Mouse (Mus musculus): Measurements from ENCODE around the gene Bank1. TPM values are rescaled to one million over a fixed set of nuclear protein-coding genes. Genes with fewer than 3 reads are reported as not detected.

The Bank1 gene
- polyA plus RNA-seq, 1 experiment from 2014 or later, result 0.33 TPM

GRCm38 (mm10) chr3:136007846-136008245 is 318.0 kb downstream of the Bank1 start:
- H3K4me1 ChIP-seq, result peaks cover 20% of the 10 kb centered on the region
- peak overlapping the region; percentile 90; the same call in 1 of the 2 replicates for H3K27ac ChIP-seq
- 0 out of 2 replicates have a peak, but pooled peaks cover 4% of the 10 kb centered on the region for H3K27me3 ChIP-seq (ENCODE audit: insufficient read depth, poor library complexity, severe bottlenecking)
- H3K9me3 ChIP-seq, result no peaks in the 10 kb centered on the region
- 9% methylated on average over 9 of the region's 9 CpGs for WGBS
- peak; percentile 92 for DNase-seq (ENCODE audit: low spot score)
- H3K4me3 ChIP-seq, result peak overlapping the region; percentile 27
- no peaks in the 10 kb centered on the region for H3K36me3 ChIP-seq

- DNase-seq (ENCODE audit: low spot score), result peak; percentile 78
- Histone ChIP-seq H3K27ac (peak overlapping the region; percentile 90), H3K27me3 (ENCODE audit: insufficient read depth, poor library complexity, severe bottlenecking) (0 out of 2 replicates have a peak, but pooled peaks cover 4% of the 10 kb centered on the region), H3K4me3 (peak overlapping the region; percentile 27), H3K9me3 (no peaks in the 10 kb centered on the region), H3K36me3 (no peaks in the 10 kb centered on the region), H3K4me1 (peaks cover 20% of the 10 kb centered on the region)
- 18% methylated on average over 11 of the region's 11 CpGs for WGBS
Measured at GRCm38 (mm10) chr3:136007081-136007828, 318.6 kb downstream of the Bank1 start.
